Mouse (Mus musculus) testis, adult 2 months (tissue): ENCODE results near the gene Scn1b. TPM values are rescaled to one million over a fixed set of nuclear protein-coding genes. Genes with fewer than 3 reads are reported as not detected.

Experiments
- H3K27ac ChIP-seq: fragments of 200-500 bp; 2 replicates; pipeline ENCODE4 v1.5.1; 2012; ENCODE audit warnings: low read depth, low read length; ENCODE audit not compliant: control insufficient read depth, insufficient read depth
- H3K27me3 ChIP-seq: fragments of 200-500 bp; 2 replicates; pipeline ENCODE4 v1.6.1; 2012; ENCODE audit warnings: mild to moderate bottlenecking, low read length, moderate library complexity; ENCODE audit not compliant: control insufficient read depth, insufficient read depth
- H3K36me3 ChIP-seq: fragments of 200-500 bp; 2 replicates; pipeline ENCODE4 v1.6.1; 2012; ENCODE audit warnings: mild to moderate bottlenecking, low read length; ENCODE audit not compliant: control insufficient read depth, insufficient read depth
- H3K4me1 ChIP-seq: fragments of 200-500 bp; 2 replicates; pipeline ENCODE4 v1.6.1; 2012; ENCODE audit warnings: low read length; ENCODE audit not compliant: control insufficient read depth, insufficient read depth
- H3K4me3 ChIP-seq: fragments of 200-500 bp; 2 replicates; pipeline ENCODE4 v1.5.1; 2012; ENCODE audit warnings: low read depth, mild to moderate bottlenecking, low read length, moderate library complexity, mixed read lengths; ENCODE audit not compliant: control insufficient read depth
- CTCF ChIP-seq: fragments of 200-500 bp; IDR thresholded peaks from 2 replicates; pipeline ENCODE4 v1.5.1; 2012; ENCODE audit warnings: low read depth, mild to moderate bottlenecking, inconsistent platforms, low read length, moderate library complexity; ENCODE audit not compliant: control insufficient read depth, insufficient read depth, insufficient replicate concordance
- POLR2A ChIP-seq: fragments of 200-500 bp; IDR thresholded peaks from 2 replicates; pipeline ENCODE4 v1.6.1; 2012; ENCODE audit warnings: low read depth, mild to moderate bottlenecking, inconsistent platforms, low read length, moderate library complexity; ENCODE audit not compliant: control insufficient read depth
- polyA plus RNA-seq: library from polyadenylated mRNA; depleted of rRNA; stranded (reverse); fragments of >200 nt; gene quantifications from 2 replicates; pipeline ENCODE4 v1.2.3, GENCODE M21; 2012

The Scn1b gene
- polyA plus RNA-seq, 1 experiment = 1.4 TPM

- peak overlapping the region; percentile 52; the same call in 1 of the 2 replicates for H3K4me3 ChIP-seq
Observed at GRCm38 (mm10) chr7:31163666-31164577, 37.1 kb upstream of the Scn1b start.

DNA sequence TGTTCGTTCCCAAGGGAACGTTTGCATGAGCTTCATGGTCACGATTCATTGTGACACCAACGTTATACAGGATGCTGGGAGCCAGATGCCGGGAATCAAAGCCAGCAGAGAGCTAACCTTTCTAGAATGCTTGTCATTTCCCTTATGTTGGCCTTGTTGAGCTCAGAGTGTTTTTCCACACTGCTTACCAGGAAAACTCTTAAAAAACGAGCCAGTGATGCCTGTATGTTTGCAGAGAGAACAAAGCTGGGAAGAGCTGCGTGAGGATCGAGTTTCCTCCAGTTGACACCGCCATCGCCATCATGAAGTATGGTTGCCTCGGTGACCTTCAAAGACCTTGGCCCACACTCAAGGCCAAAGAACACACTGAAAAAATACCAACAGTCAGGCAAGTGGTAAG lies 35.5 kb upstream of the Scn1b start:
- Histone ChIP-seq H3K27me3 (no peaks in the 10 kb centered on the region), H3K4me1 (no peaks in the 10 kb centered on the region; the same call in 1 of the 2 replicates), H3K27ac (no peak overlapping the region), H3K4me3 (peak overlapping the region; percentile 69), H3K36me3 (no peaks in the 10 kb centered on the region)
- TF ChIP-seq POLR2A (no peak), CTCF (no peak)

More at GRCm38 (mm10) chr7:31163666-31164577, 37.1 kb upstream of the Scn1b start:
- Histone ChIP-seq H3K27ac (no peak overlapping the region), H3K36me3 (no peaks in the 10 kb centered on the region), H3K4me1 (no peaks in the 10 kb centered on the region; the same call in 1 of the 2 replicates), H3K27me3 (no peaks in the 10 kb centered on the region)
- TF ChIP-seq POLR2A = no peak
- no peak for TF ChIP-seq CTCF

- Histone ChIP-seq H3K36me3 (no peaks in the 10 kb centered on the region), H3K27me3 (no peaks in the 10 kb centered on the region), H3K4me3 (no peak overlapping the region), H3K4me1 (no peaks in the 10 kb centered on the region; the same call in 1 of the 2 replicates), H3K27ac (no peak overlapping the region)
- no peak for TF ChIP-seq CTCF
- no peak for TF ChIP-seq POLR2A
Observed at GRCm38 (mm10) chr7:31161831-31162230, 35.0 kb upstream of the Scn1b start.

DNA sequence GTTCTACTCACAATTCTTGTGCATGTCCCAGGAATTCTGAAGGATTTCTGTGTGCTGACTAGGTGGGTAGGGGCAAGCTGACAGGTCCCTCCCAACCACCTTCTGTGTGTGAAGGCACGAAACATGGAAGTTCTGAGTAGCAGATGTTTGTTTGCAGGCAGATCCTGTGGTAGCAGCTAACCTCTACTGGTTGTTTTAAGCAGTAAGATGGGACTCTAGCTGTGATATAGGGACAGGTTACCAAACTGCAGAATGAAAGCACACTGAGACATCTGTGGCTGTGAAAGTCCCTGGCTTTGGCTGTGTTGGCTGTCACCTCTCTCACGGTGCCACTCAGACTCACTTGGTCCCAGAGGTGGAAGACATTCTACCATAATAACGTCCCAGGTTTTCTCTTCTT lies 34.4 kb upstream of the Scn1b start:
- no peak overlapping the region for H3K27ac ChIP-seq
- no peaks in the 10 kb centered on the region for H3K27me3 ChIP-seq
- H3K4me1 ChIP-seq = peaks cover 2% of the 10 kb centered on the region
- H3K36me3 ChIP-seq = no peaks in the 10 kb centered on the region
- TF ChIP-seq POLR2A (no peak), CTCF (no peak)
- H3K4me3 ChIP-seq = no peak overlapping the region

GRCm38 (mm10) chr7:31160763-31161162 lies 34.0 kb upstream of the Scn1b start:
- Histone ChIP-seq H3K4me3 (no peak overlapping the region), H3K27ac (no peak overlapping the region), H3K36me3 (no peaks in the 10 kb centered on the region), H3K27me3 (no peaks in the 10 kb centered on the region), H3K4me1 (peaks cover 5% of the 10 kb centered on the region)
- no peak for TF ChIP-seq POLR2A
- TF ChIP-seq CTCF = no peak

DNA sequence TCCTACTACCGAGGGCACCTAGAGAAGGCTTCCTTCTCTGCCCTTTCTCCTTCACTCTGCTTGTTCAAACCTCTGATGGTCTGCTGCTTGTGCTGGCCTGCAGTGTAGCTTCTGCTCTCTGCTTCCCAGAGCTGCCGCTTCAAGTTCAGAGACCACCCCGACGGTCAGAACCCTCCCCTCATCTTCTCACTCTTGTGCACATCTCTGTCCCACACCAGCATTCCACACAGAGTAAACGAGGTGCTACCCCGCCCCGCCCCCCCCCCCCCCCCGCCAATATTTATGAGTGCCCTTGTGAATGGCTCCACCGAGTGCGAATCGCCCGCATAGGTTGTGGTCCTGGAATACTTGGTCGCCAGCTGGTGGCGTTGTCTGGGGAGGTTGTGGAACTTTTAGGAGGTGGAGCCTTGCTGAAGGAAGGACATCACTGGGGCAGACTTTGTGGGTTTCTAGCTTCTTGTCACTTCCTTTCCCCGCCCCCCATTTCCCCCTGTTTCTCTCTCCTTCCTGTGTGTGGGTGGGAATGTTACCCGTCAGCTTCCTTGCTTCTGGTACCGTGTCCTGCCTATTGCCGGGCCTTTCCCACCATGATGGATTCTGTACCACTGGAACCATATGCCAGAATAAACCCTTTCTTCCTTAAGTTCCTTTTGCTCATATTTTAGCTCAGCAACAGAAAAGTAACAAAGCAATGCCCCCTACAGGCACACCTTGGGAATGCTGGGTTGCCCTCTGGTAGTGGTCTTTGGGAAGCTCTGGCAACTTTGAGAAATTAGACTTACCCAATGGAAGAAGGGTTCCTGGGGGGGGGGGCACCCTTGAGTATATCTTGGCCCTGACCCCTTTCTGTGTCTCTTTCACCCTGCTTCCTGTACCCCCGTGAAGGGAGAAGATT lies 29.5 kb upstream of the Scn1b start:
- H3K4me3 ChIP-seq = no peak overlapping the region
- peak overlapping the region; percentile 67 for H3K27ac ChIP-seq
- no peaks in the 10 kb centered on the region for H3K36me3 ChIP-seq
- H3K27me3 ChIP-seq = no peaks in the 10 kb centered on the region
- peaks cover 11% of the 10 kb centered on the region for H3K4me1 ChIP-seq
- no peak for TF ChIP-seq POLR2A
- TF ChIP-seq CTCF = no peak

DNA sequence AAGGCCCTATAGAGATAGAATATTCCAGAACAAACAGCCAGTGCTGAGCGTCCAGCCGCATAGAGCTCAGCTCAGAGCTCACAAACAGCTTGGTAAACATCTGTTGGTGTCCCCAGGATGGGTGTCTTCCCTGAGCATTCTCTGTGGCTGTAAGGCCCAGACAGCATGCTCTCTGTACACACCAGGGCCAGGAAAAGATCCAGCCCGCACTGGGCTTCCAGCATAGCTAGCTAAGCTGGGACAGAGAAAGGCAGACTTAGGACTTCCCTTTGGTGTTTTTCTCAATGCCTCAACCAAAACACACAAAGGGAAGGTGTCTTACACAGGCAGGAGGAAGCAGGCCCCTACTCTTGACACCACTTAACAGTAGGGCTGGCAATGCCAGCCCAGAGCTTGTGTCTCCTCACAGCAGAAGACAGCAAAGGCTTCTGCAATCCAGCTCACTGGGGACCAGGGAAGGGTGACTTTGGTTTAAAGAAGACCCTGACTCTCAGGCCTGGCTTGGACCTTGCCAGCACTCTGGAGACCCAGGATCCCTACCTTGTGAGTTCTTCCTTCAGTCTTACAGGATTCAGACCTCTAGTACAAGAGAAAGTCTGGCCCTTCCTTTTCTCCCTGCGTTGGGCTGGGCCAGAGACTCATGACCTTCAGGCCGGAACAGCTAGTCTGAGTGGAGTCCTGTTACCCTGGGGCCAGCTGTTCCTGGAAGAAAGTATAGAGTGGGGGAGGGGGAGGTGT lies 28.7 kb upstream of the Scn1b start, which contains the start of gene Gramd1a:
Gramd1a (minus strand) TSS at position 601 of the 738 bp plus-strand sequence.
- Histone ChIP-seq H3K4me1 (peaks cover 15% of the 10 kb centered on the region), H3K4me3 (no peak within 1 kb of the TSS; the same call in 1 of the 2 replicates), H3K27me3 (no peaks in the 10 kb centered on the region), H3K36me3 (no peaks in the 10 kb centered on the region), H3K27ac (peak within 1 kb of the TSS; percentile 81)
- TF ChIP-seq POLR2A (no peak), CTCF (no peak)
